Mouse (Mus musculus): Measurements from ENCODE around the gene Bbs12.
A peak's percentile ranks its signal among the peaks of the same experiment; 100 is the strongest.

The Bbs12 gene

GRCm38 (mm10) chr3:37328489-37328888 is 16.1 kb downstream of the Bbs12 start:
- no peak for DNase-seq

GRCm38 (mm10) chr3:37329963-37330362 is 17.6 kb downstream of the Bbs12 start:
- DNase-seq: no peak

GRCm38 (mm10) chr3:37331999-37332449 is 19.7 kb downstream of the Bbs12 start:
- DNase-seq: no peak

- DNase-seq: no peak
Measured at GRCm38 (mm10) chr3:37334053-37334452, 21.7 kb downstream of the Bbs12 start.

- no peak for DNase-seq
Measured at GRCm38 (mm10) chr3:37341110-37341509, 28.8 kb downstream of the Bbs12 start.

GRCm38 (mm10) chr3:37342811-37343210 is 30.5 kb downstream of the Bbs12 start:
- no peak for DNase-seq

GRCm38 (mm10) chr3:37347671-37348070 is 35.3 kb downstream of the Bbs12 start:
- DNase-seq: no peak

- DNase-seq: peak; percentile 52
Measured at GRCm38 (mm10) chr3:37348221-37349165, 36.1 kb downstream of the Bbs12 start, which contains the start of gene Fgf2. TSS of gene Fgf2 (plus strand) at chr3:37348346.

GRCm38 (mm10) chr3:37349166-37349548 is 36.8 kb downstream of the Bbs12 start:
- DNase-seq: no peak

GRCm38 (mm10) chr3:37350386-37350785 is 38.0 kb downstream of the Bbs12 start:
- DNase-seq: no peak

- DNase-seq: peak; percentile 24
Measured at GRCm38 (mm10) chr3:37353951-37354481, 41.7 kb downstream of the Bbs12 start.

- DNase-seq: no peak
Measured at GRCm38 (mm10) chr3:37354737-37355136, 42.4 kb downstream of the Bbs12 start.

GRCm38 (mm10) chr3:37360729-37361128 is 48.4 kb downstream of the Bbs12 start:
- no peak for DNase-seq

GRCm38 (mm10) chr3:37365144-37365543 is 52.8 kb downstream of the Bbs12 start:
- DNase-seq: no peak

GRCm38 (mm10) chr3:37365976-37366375 is 53.6 kb downstream of the Bbs12 start:
- DNase-seq: no peak

- DNase-seq: no peak
Measured at GRCm38 (mm10) chr3:37366381-37367053, 54.2 kb downstream of the Bbs12 start.

GRCm38 (mm10) chr3:37370407-37370806 is 58.1 kb downstream of the Bbs12 start:
- DNase-seq: no peak
